13 mouse cellular contexts compared by ENCODE assay signal in the genomic region with DNA sequence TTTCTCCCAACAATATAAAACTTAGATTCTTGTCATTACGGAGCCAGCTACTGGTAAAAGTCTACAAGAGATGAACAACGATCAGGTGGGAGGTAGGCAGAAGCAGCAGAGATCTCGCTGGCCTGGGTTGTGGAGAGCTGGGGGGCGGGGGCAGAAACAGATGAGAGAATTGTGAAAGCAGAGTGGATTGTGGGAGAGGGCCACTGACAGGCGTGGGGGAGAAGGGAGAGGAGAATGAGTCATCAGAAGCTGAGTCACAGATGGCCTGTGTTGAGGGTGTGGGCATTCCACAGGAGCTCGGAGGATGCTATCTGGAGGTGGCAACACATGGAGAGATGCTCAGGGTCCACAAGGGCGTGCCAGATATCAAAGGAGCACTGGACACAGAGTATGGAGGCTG. TPM values are rescaled to one million over a fixed set of nuclear protein-coding genes. Genes with fewer than 3 reads are reported as not detected.
DNase-seq lines count a peak whose midpoint lies in the region; ATAC-seq lines count a peak whose summit lies in the region.
"Had no signal": no experiment of that assay in that cellular context is flagged by ENCODE, and none has a peak within 500 bp of the region (broad histone marks: within the 10 kb centered on the region; RNA-seq: fewer than 3 reads in every experiment).

No protein-coding gene starts in this region.

- DNase-seq in adrenal gland, adult 2 months: peak; percentile 28
- DNase-seq in adrenal gland, postnatal 4 days (ENCODE audit: low spot score in 2 of 2): no peak
- peak; percentile 48 for DNase-seq in layer of hippocampus, adult 11-12 months (ENCODE audit: low spot score)
- DNase-seq in layer of hippocampus, postnatal 10 days (ENCODE audit: low spot score in 2 of 2): no peak
- DNase-seq in brain, adult 2 months (ENCODE audit: low read depth, low spot score): peak; percentile 94
- DNase-seq in left cerebral cortex, postnatal 25 days (ENCODE audit: low spot score in 2 of 2): peak; percentile 47 to 91
- DNase-seq in thymus, postnatal 10 days (ENCODE audit: low spot score in 2 of 2): no peak
- DNase-seq: kidney, adult 11 months; liver, embryonic 13.5 days; lung, postnatal 14 days had no signal

- intact Hi-C loops in left cerebral cortex, postnatal 25 days (cut with DNase I): loop anchor here (5.0 kb wide), 1 partner anchor 85 kb away; no protein-coding TSS in a partner anchor

- ATAC-seq in monocyte, adult 5-6 weeks (replicated peaks; ENCODE audit: insufficient number of reproducible peaks, low FRiP score, low TSS enrichment, poor library complexity, severe bottlenecking): no peak
- ATAC-seq: forebrain, embryonic 16.5 days had no signal

RNA-seq across cellular contexts. Expression of gene Enpp6, which starts 45.4 kb away (rescaled TPM):
- 1 to 10 TPM; 1.4 to 2.0 TPM for total RNA-seq in adrenal gland, adult 2 months (2021)
- 2.6 and 4.1 TPM in 2 replicates for polyA plus RNA-seq in adrenal gland, adult 2 months (2012; rRNA removed)
- total RNA-seq in adrenal gland, postnatal 4 days (2021): 1 to 10 TPM; 2.5 to 2.6 TPM
- total RNA-seq in layer of hippocampus, postnatal 10 days (2021): 10 to 100 TPM; 14.1 to 14.5 TPM
- total RNA-seq in left cerebral cortex, postnatal 25 days (2021): 1 to 10 TPM; 6.4 to 7.4 TPM
- 0.39 TPM in 1 of 3 replicates, not detected in the others for total RNA-seq in monocyte, adult 5-6 weeks (2017)
- total RNA-seq: hematopoietic stem cell, adult 5-6 weeks had no signal

Comparison
In these comparisons a context has a peak if more than half of its experiments do, and no peak if none do; other contexts are left out.
1. DNase-seq: peak in adrenal gland, adult 2 months (single experiment), layer of hippocampus, adult 11-12 months (single experiment), brain, adult 2 months (single experiment) and left cerebral cortex, postnatal 25 days (2 of 2); none in adrenal gland, postnatal 4 days (0 of 2), layer of hippocampus, postnatal 10 days (0 of 2) and thymus, postnatal 10 days (0 of 2).